Mouse (Mus musculus): ENCODE measurements at regions not wholly inside any gene's neighbourhood (a gene's known extent, or its start where the extent isn't known, plus 50 kb on each side); places are given as distances from the start of the nearest gene placed in this dataset.

GRCm38 (mm10) chr4:140441805-140442204, 195.2 kb upstream of the Igsf21 start:
- TF ChIP-seq CTCF (IDR thresholded peaks at IDR 0.05; ENCODE audit: low read depth, low read length) (no peak), POLR2A (IDR thresholded peaks at IDR 0.05; ENCODE audit: insufficient read depth, low read length) (no peak), EP300 (IDR thresholded peaks at IDR 0.05; ENCODE audit: insufficient read depth, low read depth, low read length) (no peak)
- Histone ChIP-seq H3K4me3 (ENCODE audit: low read depth, low read length) (no peak overlapping the region), H3K36me3 (ENCODE audit: control insufficient read depth, insufficient read depth, low read length, poor library complexity, severe bottlenecking) (no peaks in the 10 kb centered on the region), H3K27ac (ENCODE audit: insufficient read depth, low read length) (no peak overlapping the region), H3K27me3 (ENCODE audit: control insufficient read depth, insufficient read depth, low read length, poor library complexity, severe bottlenecking) (no peaks in the 10 kb centered on the region), H3K4me1 (ENCODE audit: control insufficient read depth, insufficient read depth, low read length) (no peaks in the 10 kb centered on the region), H3K9me3 (replicated peaks; ENCODE audit: control insufficient read depth, insufficient read depth, low read length, poor library complexity, severe bottlenecking) (no peaks in the 10 kb centered on the region), H3K9ac (ENCODE audit: low read depth, poor library complexity, severe bottlenecking) (no peak overlapping the region)

DNA sequence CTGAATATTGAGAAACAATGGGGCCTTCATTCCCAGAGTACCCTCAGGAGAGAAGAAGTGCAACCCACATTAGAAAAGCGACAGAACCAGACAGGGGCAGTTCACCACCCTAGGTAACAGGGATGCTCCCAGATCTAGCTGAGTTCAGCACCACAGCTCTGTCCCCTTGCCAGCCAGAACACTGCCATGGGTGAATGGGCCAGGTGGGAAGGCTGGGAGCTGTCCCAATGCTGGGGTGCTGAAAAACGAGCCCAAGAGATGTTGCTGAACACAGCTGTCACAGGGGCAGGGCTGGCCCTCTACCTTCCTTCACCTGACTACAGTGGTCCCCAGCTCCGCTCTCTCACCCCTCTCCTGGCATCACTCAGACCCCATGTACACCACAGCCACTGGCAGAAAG, 193.3 kb upstream of the Igsf21 start:
- TF ChIP-seq EP300 (IDR thresholded peaks at IDR 0.05; ENCODE audit: insufficient read depth, low read depth, low read length) (no peak), CTCF (IDR thresholded peaks at IDR 0.05; ENCODE audit: low read depth, low read length) (no peak), POLR2A (IDR thresholded peaks at IDR 0.05; ENCODE audit: insufficient read depth, low read length) (no peak)
- Histone ChIP-seq H3K4me3 (ENCODE audit: low read depth, low read length) (no peak overlapping the region), H3K27ac (ENCODE audit: insufficient read depth, low read length) (no peak overlapping the region), H3K4me1 (ENCODE audit: control insufficient read depth, insufficient read depth, low read length) (no peaks in the 10 kb centered on the region), H3K9ac (ENCODE audit: low read depth, poor library complexity, severe bottlenecking) (no peak overlapping the region), H3K9me3 (replicated peaks; ENCODE audit: control insufficient read depth, insufficient read depth, low read length, poor library complexity, severe bottlenecking) (no peaks in the 10 kb centered on the region), H3K27me3 (ENCODE audit: control insufficient read depth, insufficient read depth, low read length, poor library complexity, severe bottlenecking) (no peaks in the 10 kb centered on the region), H3K36me3 (ENCODE audit: control insufficient read depth, insufficient read depth, low read length, poor library complexity, severe bottlenecking) (no peaks in the 10 kb centered on the region)

DNA sequence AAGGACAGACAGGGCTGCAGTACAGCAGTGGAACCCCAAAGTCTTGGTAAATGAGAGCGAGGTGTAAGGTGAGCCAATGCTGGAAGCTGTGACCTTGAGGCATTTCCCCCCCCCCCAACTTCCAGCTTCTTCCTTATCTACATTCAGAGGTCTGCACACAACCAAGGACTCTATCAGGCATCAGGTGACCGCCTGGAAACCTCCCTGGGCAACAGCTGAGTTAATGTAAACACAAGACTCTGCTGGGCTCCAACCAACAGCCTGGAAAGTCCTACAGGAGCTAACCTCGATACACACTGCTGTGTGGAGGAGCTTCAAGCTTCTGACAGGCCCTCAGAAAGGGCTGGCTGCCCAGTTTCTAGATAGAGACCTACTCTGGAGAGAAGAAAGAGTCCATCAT, 189.4 kb upstream of the Igsf21 start:
- no peaks in the 10 kb centered on the region for H3K4me1 ChIP-seq (ENCODE audit: control insufficient read depth, insufficient read depth, low read length)
- no peak overlapping the region for H3K27ac ChIP-seq (ENCODE audit: insufficient read depth, low read length)
- no peak for TF ChIP-seq CTCF (IDR thresholded peaks at IDR 0.05; ENCODE audit: low read depth, low read length)
- H3K9me3 ChIP-seq (replicated peaks; ENCODE audit: control insufficient read depth, insufficient read depth, low read length, poor library complexity, severe bottlenecking): no peaks in the 10 kb centered on the region
- H3K27me3 ChIP-seq (ENCODE audit: control insufficient read depth, insufficient read depth, low read length, poor library complexity, severe bottlenecking): no peaks in the 10 kb centered on the region
- H3K4me3 ChIP-seq (ENCODE audit: low read depth, low read length): no peak overlapping the region
- no peaks in the 10 kb centered on the region for H3K36me3 ChIP-seq (ENCODE audit: control insufficient read depth, insufficient read depth, low read length, poor library complexity, severe bottlenecking)
- H3K9ac ChIP-seq (ENCODE audit: low read depth, poor library complexity, severe bottlenecking): no peak overlapping the region

- Histone ChIP-seq H3K4me3 (ENCODE audit: low read depth, low read length) (no peak overlapping the region), H3K27me3 (ENCODE audit: control insufficient read depth, insufficient read depth, low read length, poor library complexity, severe bottlenecking) (no peaks in the 10 kb centered on the region), H3K9me3 (replicated peaks; ENCODE audit: control insufficient read depth, insufficient read depth, low read length, poor library complexity, severe bottlenecking) (no peaks in the 10 kb centered on the region), H3K9ac (ENCODE audit: low read depth, poor library complexity, severe bottlenecking) (no peak overlapping the region), H3K36me3 (ENCODE audit: control insufficient read depth, insufficient read depth, low read length, poor library complexity, severe bottlenecking) (no peaks in the 10 kb centered on the region), H3K4me1 (ENCODE audit: control insufficient read depth, insufficient read depth, low read length) (no peaks in the 10 kb centered on the region), H3K27ac (ENCODE audit: insufficient read depth, low read length) (no peak overlapping the region)
- TF ChIP-seq POLR2A (IDR thresholded peaks at IDR 0.05; ENCODE audit: insufficient read depth, low read length): no peak
- no peak for TF ChIP-seq EP300 (IDR thresholded peaks at IDR 0.05; ENCODE audit: insufficient read depth, low read depth, low read length)
- TF ChIP-seq CTCF (IDR thresholded peaks at IDR 0.05; ENCODE audit: low read depth, low read length): no peak
These were observed 187.4 kb upstream of the Igsf21 start for GRCm38 (mm10) chr4:140433744-140434542.

GRCm38 (mm10) chr4:140432101-140432500, 185.5 kb upstream of the Igsf21 start:
- Histone ChIP-seq H3K27me3 (ENCODE audit: control insufficient read depth, insufficient read depth, low read length, poor library complexity, severe bottlenecking) (no peaks in the 10 kb centered on the region), H3K4me3 (ENCODE audit: low read depth, low read length) (no peak overlapping the region), H3K36me3 (ENCODE audit: control insufficient read depth, insufficient read depth, low read length, poor library complexity, severe bottlenecking) (no peaks in the 10 kb centered on the region), H3K9ac (ENCODE audit: low read depth, poor library complexity, severe bottlenecking) (no peak overlapping the region), H3K4me1 (ENCODE audit: control insufficient read depth, insufficient read depth, low read length) (no peaks in the 10 kb centered on the region), H3K27ac (ENCODE audit: insufficient read depth, low read length) (no peak overlapping the region), H3K9me3 (replicated peaks; ENCODE audit: control insufficient read depth, insufficient read depth, low read length, poor library complexity, severe bottlenecking) (no peaks in the 10 kb centered on the region)
- TF ChIP-seq CTCF (IDR thresholded peaks at IDR 0.05; ENCODE audit: low read depth, low read length) (no peak), EP300 (IDR thresholded peaks at IDR 0.05; ENCODE audit: insufficient read depth, low read depth, low read length) (no peak), POLR2A (IDR thresholded peaks at IDR 0.05; ENCODE audit: insufficient read depth, low read length) (no peak)

DNA sequence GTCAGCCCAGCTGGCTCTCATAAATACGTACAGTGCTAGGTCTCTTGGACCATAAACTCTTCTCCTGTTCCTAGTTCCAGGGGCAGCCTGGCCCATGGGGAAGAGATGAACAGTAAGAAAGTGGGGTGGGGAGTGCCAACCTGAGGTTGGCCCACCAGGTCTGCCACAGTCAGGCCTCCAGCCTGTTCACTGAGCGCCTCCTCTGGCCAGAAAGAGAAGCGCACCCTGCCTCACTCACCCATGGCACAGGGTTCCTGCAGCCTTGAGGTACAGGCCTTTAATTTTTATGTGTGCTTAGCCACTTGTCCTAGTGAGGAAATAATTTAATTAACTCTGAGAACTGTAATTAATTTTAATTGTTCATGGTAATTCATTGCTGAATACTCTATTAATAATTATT, 180.5 kb upstream of the Igsf21 start:
- Histone ChIP-seq H3K4me3 (ENCODE audit: low read depth, low read length) (no peak overlapping the region), H3K27me3 (ENCODE audit: control insufficient read depth, insufficient read depth, low read length, poor library complexity, severe bottlenecking) (no peaks in the 10 kb centered on the region), H3K9ac (ENCODE audit: low read depth, poor library complexity, severe bottlenecking) (no peak overlapping the region), H3K36me3 (ENCODE audit: control insufficient read depth, insufficient read depth, low read length, poor library complexity, severe bottlenecking) (no peaks in the 10 kb centered on the region), H3K9me3 (replicated peaks; ENCODE audit: control insufficient read depth, insufficient read depth, low read length, poor library complexity, severe bottlenecking) (no peaks in the 10 kb centered on the region), H3K27ac (ENCODE audit: insufficient read depth, low read length) (no peak overlapping the region), H3K4me1 (ENCODE audit: control insufficient read depth, insufficient read depth, low read length) (no peaks in the 10 kb centered on the region)
- TF ChIP-seq CTCF (IDR thresholded peaks at IDR 0.05; ENCODE audit: low read depth, low read length) (peak; percentile 61), POLR2A (IDR thresholded peaks at IDR 0.05; ENCODE audit: insufficient read depth, low read length) (no peak)
